Mouse (Mus musculus) ES-Bruce4 (cell line): Measurements from ENCODE around the gene 2310022A10Rik.

ENCODE experiments used
- CTCF ChIP-seq: IDR thresholded peaks from one replicate; pipeline ENCODE4 v1.8.1; 2011; ENCODE audit warnings: low read depth, low read length
- EP300 ChIP-seq: IDR thresholded peaks from 2 replicates; pipeline ENCODE4 v1.6.1; 2011; ENCODE audit warnings: low read depth, low read length; ENCODE audit not compliant: insufficient read depth
- POLR2A ChIP-seq: IDR thresholded peaks from one replicate; pipeline ENCODE4 v1.8.1; 2011; ENCODE audit warnings: low read length; ENCODE audit not compliant: insufficient read depth

- no peak for TF ChIP-seq POLR2A
- TF ChIP-seq CTCF = no peak
- TF ChIP-seq EP300 = no peak
These were observed 24.0 kb upstream of the 2310022A10Rik start for GRCm38 (mm10) chr7:27529070-27529469.
